Mouse (Mus musculus) thymus, adult 2 months (tissue): Measurements from ENCODE around the gene Snx5.

Experiments used
- CTCF ChIP-seq: fragments of 200-500 bp; IDR thresholded peaks from 2 replicates; pipeline ENCODE4 v1.5.1; 2012; ENCODE audit warnings: mild to moderate bottlenecking, control low read depth, low read length, moderate library complexity, borderline replicate concordance; ENCODE audit not compliant: control insufficient read depth, poor library complexity, insufficient read depth; ENCODE audit errors: extremely low read depth
- POLR2A ChIP-seq: fragments of 200-500 bp; IDR thresholded peaks from 2 replicates; pipeline ENCODE4 v1.6.1; 2012; ENCODE audit warnings: mild to moderate bottlenecking, low read length, control low read depth, moderate library complexity; ENCODE audit not compliant: control insufficient read depth, poor library complexity, insufficient read depth; ENCODE audit errors: extremely low read depth

DNA sequence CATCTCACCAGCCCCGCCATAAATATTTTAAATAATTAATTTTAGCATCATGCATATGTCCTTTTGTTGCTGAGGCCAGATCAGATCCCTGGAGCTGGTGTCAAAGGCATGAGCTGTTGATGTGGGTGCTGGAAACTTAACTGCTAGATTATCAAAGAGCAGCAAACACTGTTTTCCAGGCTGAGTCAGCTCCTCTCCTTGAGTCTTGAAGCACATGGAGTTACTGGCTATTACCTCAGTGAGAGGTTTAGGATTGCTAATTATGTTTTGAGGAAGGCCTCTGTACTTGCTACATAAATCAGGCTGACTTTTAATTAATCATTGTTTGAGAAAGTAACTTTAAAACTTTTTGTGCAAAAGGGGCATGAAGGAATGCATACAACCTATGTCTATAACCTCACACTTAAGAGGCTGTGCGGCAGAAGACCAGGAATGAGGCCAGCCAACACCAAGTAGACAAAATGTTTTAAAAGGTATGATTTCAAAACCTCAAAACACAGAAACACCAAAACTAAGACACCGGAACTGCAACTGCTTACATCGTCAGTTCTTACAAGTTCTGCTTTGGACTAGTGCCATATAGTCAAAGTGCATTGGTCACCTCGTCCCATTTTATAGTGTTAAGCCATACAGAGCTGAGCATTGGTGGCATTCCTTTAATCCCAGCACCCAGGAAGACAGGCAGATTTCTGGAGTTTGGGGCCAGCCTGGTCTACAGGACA, 6.1 kb downstream of the Snx5 start:
- TF ChIP-seq POLR2A, result no peak
- TF ChIP-seq CTCF, result no peak
